Mouse (Mus musculus): ENCODE measurements around the gene Ccdc169. TPM values are rescaled to one million over a fixed set of nuclear protein-coding genes. Genes with fewer than 3 reads are reported as not detected.
A peak's percentile ranks its signal among the peaks of the same experiment; 100 is the strongest.
"Not testable (repeated sequence)": the region's sequence is repeated elsewhere in the genome, so short reads cannot be mapped to it uniquely, and the experiment has no call there.

Ccdc169 gene
- polyA plus RNA-seq, 1 experiment: 0.54 TPM

DNA sequence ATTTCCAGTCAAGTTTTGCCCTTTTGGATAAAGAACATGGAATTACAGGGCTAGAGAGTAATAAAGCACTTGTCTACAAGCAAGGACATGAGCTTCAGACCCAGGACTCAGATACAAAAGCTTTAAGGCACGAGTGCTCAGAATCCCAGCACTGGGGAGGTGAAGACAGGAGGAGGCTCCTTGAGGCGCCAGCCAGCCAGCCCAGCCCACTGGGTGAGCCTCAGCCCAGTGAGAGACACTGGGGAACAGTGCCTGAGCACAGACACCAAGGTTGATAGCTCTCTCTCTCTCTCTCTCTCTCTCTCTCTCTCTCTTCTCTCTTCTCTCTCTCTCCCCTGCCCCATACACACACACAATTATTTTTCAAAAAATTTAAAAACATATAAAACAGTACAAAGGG lies 56.2 kb downstream of the Ccdc169 start:
- DNase-seq (ENCODE audit: extremely low spot score in 1 of 2, low spot score in 1 of 2): no peak

DNA sequence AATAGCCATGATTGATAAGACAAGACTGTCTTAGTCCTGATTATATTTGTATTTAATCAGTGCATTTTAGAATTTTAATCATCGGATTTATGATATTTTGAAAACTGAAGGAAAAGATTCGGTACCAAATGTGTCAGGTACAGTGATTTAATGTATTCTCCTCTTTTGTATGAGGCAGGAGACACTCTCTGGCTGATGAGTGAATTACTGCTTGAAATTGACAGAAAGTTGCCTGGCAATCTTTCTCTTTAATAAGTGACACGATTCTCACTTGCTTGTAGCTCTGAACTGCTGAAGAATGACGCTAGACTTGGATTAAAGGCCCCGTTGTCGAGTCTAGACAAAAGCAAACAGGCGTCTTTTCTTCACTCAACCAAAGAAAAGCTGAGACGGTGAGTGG lies 57.7 kb downstream of the Ccdc169 start:
- DNase-seq (ENCODE audit: extremely low spot score in 1 of 2, low spot score in 1 of 2): no peak

DNA sequence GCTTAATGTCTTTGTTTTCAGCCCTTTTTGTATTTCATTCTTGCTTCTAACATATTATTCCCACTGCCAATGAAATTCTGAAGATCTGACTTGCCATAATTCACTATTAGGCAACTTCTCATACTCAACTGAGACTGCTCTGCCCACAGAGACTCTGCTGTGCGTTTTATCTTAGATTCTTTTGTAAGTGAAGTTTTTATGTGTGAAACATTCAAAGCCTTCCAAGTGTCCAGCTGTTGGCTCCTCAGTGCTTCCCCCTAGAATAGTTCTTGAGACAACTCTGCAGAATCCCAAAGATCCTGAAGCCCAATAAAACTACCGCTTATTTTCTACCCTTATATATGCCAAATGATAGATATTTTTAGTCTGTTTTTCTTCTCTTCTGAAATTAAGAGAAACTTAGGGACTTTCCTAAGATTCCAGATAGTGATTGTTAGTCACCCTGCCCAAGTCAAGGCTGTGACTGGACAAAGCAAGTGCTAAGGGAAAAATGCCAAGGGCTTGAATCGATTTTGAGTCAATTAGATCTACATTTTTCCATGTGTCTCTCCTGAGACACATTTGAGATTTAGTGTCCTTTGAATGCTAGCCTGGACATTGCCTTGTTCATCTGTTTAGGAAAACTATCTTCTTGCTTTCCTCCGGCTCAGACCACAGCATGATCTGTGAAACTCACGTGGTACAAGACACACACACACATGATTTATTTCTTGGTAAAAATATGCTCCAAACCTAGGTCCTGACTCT lies 58.6 kb downstream of the Ccdc169 start:
- DNase-seq (ENCODE audit: extremely low spot score in 1 of 2, low spot score in 1 of 2): no peak

DNA sequence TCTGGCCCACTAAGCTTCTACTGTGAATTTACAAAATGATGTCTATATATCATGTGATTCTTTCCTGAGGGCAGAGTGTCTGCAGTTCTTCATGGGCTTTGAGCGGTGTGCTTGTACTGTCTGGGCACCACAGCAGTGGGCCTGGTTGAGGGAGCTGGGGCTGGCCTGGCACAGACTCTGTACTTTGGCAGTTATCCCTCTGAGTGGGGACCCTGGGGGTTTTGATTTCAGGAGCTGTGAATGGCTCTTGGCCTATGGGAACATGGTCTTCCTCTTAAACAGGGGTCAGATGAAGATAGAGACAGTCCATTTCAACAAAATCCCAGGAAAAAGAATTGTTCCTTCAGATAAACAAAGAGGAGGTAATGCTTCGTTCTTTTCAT lies 59.2 kb downstream of the Ccdc169 start:
- no peak for DNase-seq (ENCODE audit: extremely low spot score in 1 of 2, low spot score in 1 of 2)

DNA sequence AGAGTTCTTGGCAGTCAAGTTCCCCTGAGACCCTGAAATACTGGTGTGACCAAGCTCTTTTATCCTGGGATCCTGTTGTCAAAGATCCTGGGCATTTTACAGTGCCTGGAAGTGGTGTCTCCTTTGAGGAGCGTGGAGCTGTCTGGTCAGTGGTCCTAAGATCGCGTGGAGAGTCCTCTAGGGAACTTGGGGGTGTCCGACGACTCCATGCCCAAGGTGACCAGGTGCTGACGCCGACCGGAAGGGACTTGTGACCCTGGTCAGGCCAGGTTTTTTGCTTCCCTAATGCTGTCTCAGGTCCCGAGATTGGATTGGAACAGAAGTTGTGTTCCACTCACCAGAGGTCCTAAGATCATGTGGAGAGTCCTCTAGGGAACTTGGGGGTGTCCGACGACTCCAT lies 66.5 kb downstream of the Ccdc169 start:
- not testable (repeated sequence) for DNase-seq (ENCODE audit: extremely low spot score in 1 of 2, low spot score in 1 of 2)

DNA sequence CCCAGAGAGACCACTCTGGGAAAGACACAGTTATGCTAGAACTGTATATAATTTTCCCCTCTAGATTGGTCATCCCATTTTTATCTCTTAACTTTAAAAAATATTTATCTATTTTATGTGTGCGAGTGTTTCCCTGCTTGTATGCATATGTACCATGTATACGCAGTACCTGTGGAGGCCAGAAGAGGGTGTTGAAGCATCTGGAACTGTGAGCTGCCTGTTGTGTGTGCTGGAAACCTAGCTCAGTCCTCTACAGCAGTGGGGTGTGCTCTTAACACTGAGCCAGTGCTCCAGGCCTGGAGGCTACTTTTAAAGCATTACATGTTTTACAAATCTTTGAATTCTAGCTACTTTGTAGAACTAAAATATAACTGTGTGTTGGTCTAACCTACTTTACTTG lies 69.3 kb downstream of the Ccdc169 start:
- DNase-seq (ENCODE audit: extremely low spot score in 1 of 2, low spot score in 1 of 2): no peak

DNA sequence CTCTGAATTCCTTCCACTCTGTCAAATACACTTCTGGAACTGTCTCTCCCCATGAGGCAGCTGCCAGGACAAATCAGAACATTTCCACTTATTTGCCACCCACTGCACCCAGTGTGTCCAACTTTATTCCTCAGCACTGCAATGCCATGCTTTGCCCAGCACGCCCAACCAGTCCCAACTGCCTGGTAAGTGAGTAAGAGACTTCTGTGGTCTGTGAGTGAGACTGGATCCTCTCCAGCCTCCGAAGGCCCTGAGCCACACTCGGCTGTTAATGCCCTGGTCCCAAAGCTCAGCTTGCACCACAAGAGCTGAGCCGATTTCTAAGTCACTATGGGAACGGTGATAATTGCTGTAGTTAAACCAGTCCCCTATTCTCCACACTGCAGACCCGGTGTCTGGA lies 70.5 kb downstream of the Ccdc169 start:
- DNase-seq (ENCODE audit: extremely low spot score in 1 of 2, low spot score in 1 of 2): no peak

DNA sequence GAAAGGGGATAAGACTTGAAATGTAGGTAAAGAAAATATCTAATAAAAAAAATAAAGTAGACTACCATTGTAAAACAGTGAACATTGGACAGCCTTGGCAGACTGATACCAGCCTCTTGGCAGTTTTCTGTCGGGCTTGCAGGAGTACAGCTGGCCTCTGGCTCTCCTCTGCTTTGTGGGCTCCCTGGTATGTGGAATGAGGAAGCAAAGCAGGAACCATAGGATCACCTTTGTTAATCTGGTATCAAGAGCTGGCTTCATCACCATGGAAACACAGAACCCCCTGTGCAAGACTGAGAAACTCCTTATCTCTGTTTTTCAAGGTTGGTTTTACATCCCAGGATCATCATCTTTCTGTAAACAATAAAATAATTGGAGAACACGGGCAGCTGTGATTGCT lies 75.1 kb downstream of the Ccdc169 start:
- DNase-seq (ENCODE audit: extremely low spot score in 1 of 2, low spot score in 1 of 2): no peak

DNA sequence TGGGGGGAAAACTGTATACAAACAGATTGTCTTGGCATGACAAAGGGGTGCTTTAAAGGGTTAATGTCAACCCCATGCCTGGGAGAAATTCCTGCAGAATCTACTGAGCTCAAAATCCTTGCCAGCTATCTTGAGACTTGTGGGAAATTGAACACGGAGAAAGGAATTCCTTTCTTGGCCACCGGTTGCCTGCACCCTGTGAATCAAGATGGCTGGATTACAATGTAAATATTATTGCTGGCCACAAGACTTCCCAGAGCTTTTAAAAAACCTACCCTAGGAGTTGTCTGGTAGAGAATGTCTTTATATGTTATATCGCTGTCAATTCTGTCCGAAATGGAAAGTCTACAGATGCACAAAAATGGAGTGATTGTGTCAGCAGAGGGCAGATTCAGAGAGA lies 76.6 kb downstream of the Ccdc169 start:
- DNase-seq (ENCODE audit: extremely low spot score in 1 of 2, low spot score in 1 of 2): no peak

DNA sequence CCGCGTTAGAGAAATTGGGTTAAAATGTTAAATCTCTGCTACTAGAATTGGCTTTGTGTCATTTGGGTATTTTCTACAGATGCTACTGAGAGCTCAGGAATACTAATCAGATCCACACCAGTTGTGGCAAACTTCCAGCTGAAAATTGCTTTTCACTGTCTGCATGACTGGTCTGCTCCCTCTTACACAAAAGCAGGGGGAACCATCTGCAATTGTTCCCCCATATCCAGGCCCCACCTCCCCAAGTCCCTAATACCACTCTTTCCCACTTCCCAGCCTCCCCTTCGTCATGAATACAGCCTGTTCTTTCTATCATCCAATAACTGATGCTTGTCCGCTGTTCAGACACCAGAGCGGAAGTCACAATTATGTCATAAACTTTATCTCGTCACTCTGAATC lies 77.3 kb downstream of the Ccdc169 start:
- peak in 1 of 2 experiments; percentile 17 for DNase-seq (ENCODE audit: extremely low spot score in 1 of 2, low spot score in 1 of 2)

DNA sequence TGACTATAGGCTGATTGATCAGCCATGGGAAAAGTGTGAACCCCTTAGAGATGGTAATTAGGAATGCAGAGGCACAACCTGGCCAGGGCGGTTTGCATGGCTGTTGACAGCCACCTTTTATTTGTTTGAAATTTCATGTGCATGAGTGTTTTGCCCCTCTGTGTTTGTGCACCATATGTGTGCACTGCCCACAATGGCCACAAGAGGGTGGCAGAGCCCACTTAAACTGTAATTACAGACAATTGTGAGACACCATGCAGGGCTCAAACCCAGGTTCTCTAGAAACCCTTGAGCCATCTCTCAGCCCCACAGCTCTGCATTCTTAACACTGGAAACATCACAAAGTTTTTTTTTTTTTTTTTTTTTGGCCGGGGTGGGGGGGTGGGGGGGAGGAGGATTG lies 85.4 kb downstream of the Ccdc169 start:
- no peak for DNase-seq (ENCODE audit: extremely low spot score in 1 of 2, low spot score in 1 of 2)

Other genes with a start within 250 kb of the Ccdc169 start
- gene Sertm1, start 221.5 kb upstream of the Ccdc169 start, polyA plus RNA-seq (2012; rRNA removed): 12.6 and 13.5 TPM in 2 replicates
- 1.2 and 1.4 TPM in 2 replicates for gene Ccna1, start 81.8 kb upstream of the Ccdc169 start, polyA plus RNA-seq (2012; rRNA removed)
- gene Spg20, start 25.2 kb upstream of the Ccdc169 start, polyA plus RNA-seq (2012; rRNA removed): 20.1 and 20.2 TPM in 2 replicates
- gene Sohlh2, start 44.7 kb downstream of the Ccdc169 start, polyA plus RNA-seq (2012; rRNA removed): 0.04 TPM in 1 of 2 replicates, not detected in the other
- gene Dclk1, start 105.0 kb downstream of the Ccdc169 start, polyA plus RNA-seq (2012; rRNA removed): 302 and 319 TPM in 2 replicates

All from frontal cortex, adult 2 months (tissue).